Mouse (Mus musculus): Measurements from ENCODE around the gene Atg101. TPM values are rescaled to one million over a fixed set of nuclear protein-coding genes. Genes with fewer than 3 reads are reported as not detected.

The Atg101 gene
- polyA plus RNA-seq, 1 experiment from 2014 or later: 84.6 TPM

DNA sequence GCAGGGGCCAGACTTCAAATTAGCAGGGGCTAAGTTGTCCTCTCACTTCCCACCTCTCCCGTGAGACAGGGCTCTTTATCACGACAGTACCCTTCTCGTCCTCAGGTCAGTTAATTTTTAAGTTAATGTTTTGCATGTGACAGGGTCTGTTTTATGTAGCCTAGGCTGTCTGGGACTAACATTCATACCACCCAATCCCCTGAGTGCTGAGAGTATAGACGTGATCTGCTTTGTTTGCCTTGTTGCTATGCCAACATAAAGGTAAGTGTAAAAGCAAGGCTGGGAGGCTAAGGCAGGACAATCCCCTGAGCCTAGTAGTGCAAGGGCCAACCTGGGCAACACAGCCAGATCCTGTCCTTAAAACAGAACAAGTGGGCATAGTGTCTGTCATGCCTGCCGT, 25.4 kb downstream of the Atg101 start:
- H3K4me3 ChIP-seq: no peak overlapping the region
- 46% methylated on average over 5 of the region's 5 CpGs for WGBS
- no peak overlapping the region for H3K4me2 ChIP-seq
- no peak for ATAC-seq (ENCODE audit: low FRiP score)
- H3K9me3 ChIP-seq: no peaks in the 10 kb centered on the region
- no peaks in the 10 kb centered on the region for H3K27me3 ChIP-seq
- H3K4me1 ChIP-seq (replicated peaks): no peaks in the 10 kb centered on the region
- no peak overlapping the region for H3K27ac ChIP-seq
- H3K9ac ChIP-seq: no peak overlapping the region
- no peaks in the 10 kb centered on the region for H3K36me3 ChIP-seq

DNA sequence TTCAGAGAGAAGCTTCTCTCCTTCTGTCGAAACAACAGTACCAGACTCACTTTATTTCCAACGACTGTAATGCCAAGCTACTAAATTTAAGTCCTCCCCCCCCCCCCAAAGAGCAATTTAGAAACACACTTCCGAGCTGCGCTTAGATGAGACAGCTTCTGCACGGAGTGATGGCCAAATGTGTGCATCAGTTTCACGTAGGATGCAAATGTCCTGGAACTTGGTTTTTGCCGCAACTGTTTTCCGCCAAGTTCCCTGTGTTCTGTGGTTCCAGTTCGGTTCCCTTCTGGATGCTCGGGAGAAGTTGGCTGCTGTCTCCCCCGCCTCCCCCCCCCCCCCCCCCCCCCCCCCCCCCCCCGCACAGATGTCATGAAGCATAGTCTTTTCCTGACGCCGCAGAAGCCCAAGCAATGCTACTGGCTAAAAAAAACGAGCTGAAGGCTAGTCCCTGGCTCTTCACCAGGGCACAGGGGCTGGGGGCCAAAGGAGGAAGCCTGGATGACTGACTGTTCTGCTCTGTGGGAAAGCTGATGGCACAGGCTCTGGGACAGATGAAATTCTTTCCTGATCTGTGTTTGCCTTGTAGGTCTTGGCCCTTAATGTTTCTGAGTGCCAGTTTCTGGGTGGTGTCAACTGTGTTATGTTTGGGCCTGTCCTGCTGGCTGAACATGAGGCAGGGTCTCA, 27.2 kb downstream of the Atg101 start:
- Histone ChIP-seq H3K4me1 (replicated peaks) (peaks cover 8% of the 10 kb centered on the region; the same call in 1 of the 2 replicates), H3K4me2 (no peak overlapping the region), H3K4me3 (no peak overlapping the region), H3K36me3 (no peaks in the 10 kb centered on the region), H3K27ac (no peak overlapping the region), H3K9me3 (no peaks in the 10 kb centered on the region), H3K27me3 (no peaks in the 10 kb centered on the region), H3K9ac (no peak overlapping the region)
- ATAC-seq (ENCODE audit: low FRiP score): no peak
- 68% methylated on average over 12 of the region's 15 CpGs for WGBS

DNA sequence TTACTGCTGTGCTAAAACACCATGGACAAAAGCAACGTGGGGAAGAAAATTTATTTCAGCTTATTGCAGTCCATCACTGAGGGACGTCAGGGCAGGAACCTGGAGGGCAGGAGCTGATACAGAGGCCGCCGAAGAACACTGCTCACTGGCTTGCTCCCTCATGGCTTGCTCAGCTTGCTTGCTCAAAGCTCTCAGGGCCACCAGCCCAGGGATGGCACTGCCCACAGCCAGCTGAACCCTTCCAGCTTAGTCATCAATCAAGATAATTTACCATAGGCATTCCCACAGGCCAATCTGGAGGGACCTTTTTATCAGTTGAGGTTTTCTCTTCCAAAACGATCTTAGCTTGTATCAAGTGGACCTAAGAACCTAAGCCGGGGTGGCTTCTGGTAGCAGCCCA, 27.9 kb downstream of the Atg101 start:
- H3K27me3 ChIP-seq: peaks cover 2% of the 10 kb centered on the region; the same call in 1 of the 2 replicates
- no peak overlapping the region for H3K9ac ChIP-seq
- no peak overlapping the region for H3K4me2 ChIP-seq
- H3K9me3 ChIP-seq: no peaks in the 10 kb centered on the region
- no peak for ATAC-seq (ENCODE audit: low FRiP score)
- peaks cover 10% of the 10 kb centered on the region; the same call in 1 of the 2 replicates for H3K4me1 ChIP-seq (replicated peaks)
- no peaks in the 10 kb centered on the region for H3K36me3 ChIP-seq
- 89% methylated on average over 6 of the region's 6 CpGs for WGBS
- no peak overlapping the region for H3K4me3 ChIP-seq
- no peak overlapping the region for H3K27ac ChIP-seq

DNA sequence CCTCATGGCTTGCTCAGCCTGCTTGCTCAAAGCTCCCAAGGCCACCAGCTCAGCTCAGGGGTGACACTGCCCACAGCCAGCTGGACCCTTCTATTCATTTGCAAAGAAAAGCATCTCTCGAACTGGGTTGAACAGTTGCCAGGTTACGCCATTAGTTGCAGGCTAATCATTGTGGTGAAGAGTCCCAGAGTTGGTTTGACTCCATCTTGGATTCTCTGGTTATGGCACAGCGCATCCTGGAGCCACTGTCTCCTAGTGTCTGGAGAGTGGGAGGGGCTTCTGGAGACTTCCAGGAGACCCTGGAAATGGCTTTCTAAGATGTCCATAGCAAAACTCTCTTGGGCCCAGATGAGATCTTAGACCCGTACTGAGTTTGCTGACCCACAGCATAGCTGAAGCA, 31.3 kb downstream of the Atg101 start:
- WGBS: 76% methylated on average over 4 of the region's 4 CpGs
- Histone ChIP-seq H3K4me1 (replicated peaks) (peaks cover 16% of the 10 kb centered on the region; the same call in 1 of the 2 replicates), H3K9ac (no peak overlapping the region), H3K36me3 (no peaks in the 10 kb centered on the region), H3K27me3 (peaks cover 11% of the 10 kb centered on the region), H3K4me2 (no peak overlapping the region; the same call in 1 of the 2 replicates), H3K27ac (no peak overlapping the region), H3K4me3 (no peak overlapping the region), H3K9me3 (no peaks in the 10 kb centered on the region)
- ATAC-seq (ENCODE audit: low FRiP score): peak; percentile 50

DNA sequence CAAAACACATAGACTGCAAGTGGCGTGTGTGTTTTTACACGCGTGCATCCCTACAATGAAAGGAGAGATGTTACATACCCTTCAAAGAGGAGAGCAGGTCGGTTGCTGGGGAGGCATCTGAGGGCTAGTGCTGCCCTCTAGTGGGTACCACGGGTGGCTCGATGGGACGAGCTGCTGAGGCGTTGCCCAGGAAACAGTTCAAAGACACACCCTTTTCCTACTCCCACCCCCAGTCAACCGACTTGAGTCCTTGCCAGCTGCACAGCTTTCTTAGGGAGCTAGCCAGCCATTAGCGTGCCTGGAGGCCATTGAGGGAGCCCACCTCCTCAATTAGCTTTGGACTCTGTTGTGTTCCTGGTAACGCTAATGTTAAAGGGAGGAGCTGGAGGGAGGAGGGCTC, 31.8 kb downstream of the Atg101 start:
- peaks cover 11% of the 10 kb centered on the region for H3K27me3 ChIP-seq
- no peak overlapping the region for H3K4me3 ChIP-seq
- peaks cover 16% of the 10 kb centered on the region; the same call in 1 of the 2 replicates for H3K4me1 ChIP-seq (replicated peaks)
- H3K36me3 ChIP-seq: no peaks in the 10 kb centered on the region
- no peak overlapping the region for H3K27ac ChIP-seq
- peak; percentile 80 for ATAC-seq (ENCODE audit: low FRiP score)
- peak overlapping the region; percentile 40 for H3K4me2 ChIP-seq
- H3K9me3 ChIP-seq: no peaks in the 10 kb centered on the region
- H3K9ac ChIP-seq: no peak overlapping the region
- 6% methylated on average over 11 of the region's 11 CpGs for WGBS

DNA sequence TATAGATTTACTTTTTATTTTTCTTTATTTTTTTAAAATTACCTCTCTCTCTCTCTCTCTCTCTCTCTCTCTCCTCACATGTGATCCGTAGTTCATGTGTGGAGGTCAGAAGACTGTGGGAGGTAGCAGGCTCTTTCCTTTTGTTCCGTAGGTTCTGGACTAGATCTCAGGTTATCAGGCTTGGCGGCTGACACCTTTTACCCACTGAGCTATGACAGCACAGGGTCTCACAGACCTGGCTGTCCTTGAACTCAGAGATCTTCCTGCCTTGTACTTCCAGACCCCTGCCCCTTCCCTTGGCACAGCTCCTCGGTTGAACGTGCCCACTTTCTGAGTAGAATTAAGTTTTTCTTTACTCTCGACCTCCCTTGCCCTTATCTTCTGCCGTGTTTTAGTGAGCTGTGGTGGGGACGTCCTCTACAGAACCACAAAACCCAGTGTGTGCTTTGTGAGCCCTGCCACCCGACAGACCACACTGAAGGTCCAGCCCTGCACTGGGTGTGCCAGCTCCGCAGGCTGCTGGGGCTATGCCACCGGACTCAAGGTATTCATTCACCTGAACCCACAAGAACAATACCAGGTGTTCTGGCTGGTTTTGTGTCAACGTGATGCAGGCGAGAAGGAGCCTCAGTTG, 32.3 kb downstream of the Atg101 start:
- H3K27ac ChIP-seq: no peak overlapping the region
- peaks cover 16% of the 10 kb centered on the region; the same call in 1 of the 2 replicates for H3K4me1 ChIP-seq (replicated peaks)
- no peak overlapping the region for H3K4me3 ChIP-seq
- no peaks in the 10 kb centered on the region for H3K36me3 ChIP-seq
- H3K9ac ChIP-seq: no peak overlapping the region
- H3K4me2 ChIP-seq: peak overlapping the region; percentile 40; the same call in 1 of the 2 replicates
- peak; percentile 38; the same call in 1 of the 2 replicates for ATAC-seq (ENCODE audit: low FRiP score)
- no peaks in the 10 kb centered on the region for H3K9me3 ChIP-seq
- 73% methylated on average over 13 of the region's 13 CpGs for WGBS
- H3K27me3 ChIP-seq: peaks cover 11% of the 10 kb centered on the region

DNA sequence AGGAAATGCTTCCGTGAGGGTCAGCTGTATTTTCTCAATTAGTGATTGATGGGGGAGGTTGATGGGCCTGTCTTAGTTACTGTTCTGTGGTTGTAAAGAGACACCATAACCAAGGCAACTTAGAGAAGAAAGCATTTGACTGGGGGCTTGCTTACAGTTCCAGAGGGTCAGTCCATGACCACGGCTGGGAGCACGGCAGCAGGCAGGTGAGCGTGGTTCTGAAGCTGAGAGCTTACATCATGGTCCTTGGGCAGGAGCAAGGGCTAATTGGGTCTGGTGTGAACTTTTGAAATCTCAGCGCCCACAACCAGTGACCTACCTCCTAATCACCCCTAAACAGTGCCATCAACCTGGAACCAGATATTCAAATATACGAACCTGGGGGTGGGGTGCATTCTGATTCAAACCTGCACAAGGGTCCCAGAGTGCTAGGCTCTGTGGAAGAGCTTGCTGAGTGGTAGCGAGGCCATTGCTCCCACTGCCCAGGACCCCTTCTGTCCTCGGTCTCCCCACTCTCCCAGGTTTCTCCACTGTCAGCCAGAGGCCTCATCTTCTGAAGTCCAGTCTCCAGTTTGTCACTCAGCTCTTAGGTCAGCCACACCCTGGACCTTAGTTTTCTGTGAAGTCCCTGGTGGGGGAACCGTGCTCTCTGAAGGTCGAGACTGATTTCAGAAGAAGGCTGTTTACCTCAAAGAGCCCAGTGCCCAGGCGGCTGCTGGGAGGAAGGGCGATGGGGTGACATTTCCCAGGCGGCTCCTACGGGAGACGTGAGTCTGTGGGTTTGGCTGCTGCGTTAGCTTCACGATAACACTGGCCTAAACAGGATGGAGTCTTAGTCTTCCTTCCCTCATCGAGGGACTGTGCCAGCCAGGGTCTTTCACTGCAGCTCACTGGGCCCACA, 33.1 kb downstream of the Atg101 start:
- no peaks in the 10 kb centered on the region for H3K9me3 ChIP-seq
- 80% methylated on average over 18 of the region's 18 CpGs for WGBS

DNA sequence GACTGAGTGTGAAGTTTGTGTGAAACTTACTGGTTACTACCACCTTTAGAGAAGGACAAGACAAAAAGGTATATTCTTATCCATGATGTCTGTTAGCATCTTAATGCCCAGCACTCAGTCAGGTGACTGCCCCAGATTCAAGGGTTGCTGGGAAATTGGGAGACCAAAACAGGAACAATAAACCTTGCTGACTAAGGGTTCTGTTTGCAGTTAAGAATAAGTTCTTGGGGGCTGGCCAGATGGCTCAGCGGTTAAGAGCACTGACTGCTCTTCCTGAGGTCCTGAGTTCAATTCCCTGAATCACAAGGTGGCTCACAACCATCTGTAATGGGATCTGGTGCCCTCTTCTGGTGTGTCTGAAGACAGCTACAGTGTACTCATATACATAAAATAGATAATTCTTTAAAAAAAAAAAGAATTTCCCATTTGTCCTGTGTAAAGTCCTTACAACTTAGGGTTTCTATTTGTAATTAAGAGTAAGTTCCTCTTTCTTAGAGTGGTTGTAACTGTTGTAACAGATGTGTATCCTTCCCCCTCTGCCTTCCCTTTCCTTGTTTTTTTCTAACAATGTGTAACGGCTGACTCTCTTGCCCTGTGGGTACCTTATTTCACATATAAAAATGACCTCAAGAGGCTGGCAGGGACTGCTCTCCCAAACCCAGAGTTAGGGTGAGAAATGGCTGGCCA, 33.9 kb downstream of the Atg101 start:
- H3K4me1 ChIP-seq (replicated peaks): peaks cover 16% of the 10 kb centered on the region; the same call in 1 of the 2 replicates
- no peak overlapping the region for H3K4me3 ChIP-seq
- H3K36me3 ChIP-seq: no peaks in the 10 kb centered on the region
- H3K9me3 ChIP-seq: no peaks in the 10 kb centered on the region
- H3K4me2 ChIP-seq: no peak overlapping the region
- 83% methylated on average over 2 of the region's 2 CpGs for WGBS
- peaks cover 18% of the 10 kb centered on the region for H3K27me3 ChIP-seq
- ATAC-seq (ENCODE audit: low FRiP score): no peak
- no peak overlapping the region for H3K27ac ChIP-seq
- H3K9ac ChIP-seq: no peak overlapping the region

More for the DNA sequence above, 33.1 kb downstream of the Atg101 start:
- H3K27ac ChIP-seq: no peak overlapping the region
- no peak overlapping the region for H3K9ac ChIP-seq
- no peaks in the 10 kb centered on the region for H3K36me3 ChIP-seq
- peaks cover 11% of the 10 kb centered on the region for H3K27me3 ChIP-seq
- H3K4me2 ChIP-seq: no peak overlapping the region
- H3K4me1 ChIP-seq (replicated peaks): peaks cover 16% of the 10 kb centered on the region; the same call in 1 of the 2 replicates
- H3K4me3 ChIP-seq: no peak overlapping the region
- no peak for ATAC-seq (ENCODE audit: low FRiP score)

DNA sequence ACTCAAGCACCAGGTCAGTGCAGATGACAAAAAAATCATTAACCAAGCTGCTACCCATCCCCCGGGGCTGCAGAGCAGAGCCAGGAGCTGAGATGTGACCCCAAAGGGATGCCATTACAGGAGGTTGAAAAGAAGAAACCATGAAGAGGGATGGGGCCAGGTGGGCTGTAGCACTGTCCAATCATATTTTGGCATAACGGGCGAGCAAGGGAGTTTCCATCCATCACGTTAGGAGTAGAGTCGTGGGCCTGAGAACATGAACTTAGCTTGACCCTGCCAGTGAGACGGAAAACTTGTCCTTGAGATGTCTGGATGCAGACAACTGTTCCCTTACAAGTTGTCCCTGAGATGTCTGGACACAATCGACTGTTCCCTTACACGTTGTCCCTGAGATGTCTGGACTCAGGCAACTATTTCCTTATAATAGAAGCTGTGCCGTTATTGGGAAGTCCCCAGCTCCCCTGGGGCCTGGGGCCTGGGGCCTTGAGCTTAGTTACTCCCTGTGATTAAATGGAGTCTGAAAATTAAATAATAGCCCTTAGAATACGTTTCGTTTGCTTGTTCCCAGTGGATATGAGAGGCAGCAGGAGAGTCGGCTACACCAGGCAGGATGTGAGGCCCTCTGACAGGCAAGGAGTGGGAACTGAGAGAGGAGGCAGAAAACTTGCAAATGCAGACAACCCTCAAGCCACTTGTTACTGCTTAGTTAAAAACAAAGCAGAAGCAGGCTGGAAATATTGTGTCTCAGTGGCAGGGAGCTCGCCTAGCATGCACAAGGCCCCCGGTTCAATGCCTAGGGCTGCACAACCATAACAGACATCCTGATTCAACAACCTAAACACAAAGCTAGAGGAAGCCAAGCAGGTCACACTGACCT, 35.1 kb downstream of the Atg101 start:
- Histone ChIP-seq H3K36me3 (no peaks in the 10 kb centered on the region), H3K27ac (no peak overlapping the region), H3K4me2 (no peak overlapping the region), H3K9me3 (no peaks in the 10 kb centered on the region), H3K4me3 (no peak overlapping the region), H3K27me3 (peaks cover 19% of the 10 kb centered on the region), H3K9ac (no peak overlapping the region), H3K4me1 (replicated peaks) (peaks cover 16% of the 10 kb centered on the region; the same call in 1 of the 2 replicates)
- 62% methylated on average over 14 of the region's 14 CpGs for WGBS
- ATAC-seq (ENCODE audit: low FRiP score): no peak

DNA sequence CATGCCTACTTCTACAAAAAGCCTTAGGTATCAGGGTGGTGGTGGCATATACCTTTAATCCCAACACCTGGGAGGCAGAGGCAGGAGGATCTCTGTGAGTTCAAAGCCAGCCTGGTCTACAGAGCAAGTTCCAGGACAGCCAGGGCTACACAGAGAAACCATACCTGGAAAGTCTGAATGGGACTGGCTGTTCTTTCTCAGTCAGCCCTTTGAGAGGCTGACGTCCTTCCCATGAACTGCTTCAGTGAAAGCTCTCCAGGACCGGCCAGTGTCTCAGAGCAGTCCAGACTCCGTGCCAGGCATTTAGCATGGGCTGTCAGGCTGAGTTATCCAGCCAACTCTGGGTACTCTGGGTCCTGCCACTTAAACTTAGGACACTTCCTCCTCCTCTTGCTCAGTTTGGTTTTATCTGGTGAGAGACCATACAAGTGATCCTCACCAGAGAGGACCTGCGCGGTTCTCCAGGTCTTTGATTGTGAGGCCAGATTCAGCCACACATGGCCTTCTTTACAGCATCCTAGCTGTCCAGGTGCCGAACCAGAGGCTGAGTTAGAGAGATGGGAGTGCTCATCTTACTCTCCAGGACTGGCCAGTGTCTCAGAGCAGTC, 36.0 kb downstream of the Atg101 start:
- ATAC-seq (ENCODE audit: low FRiP score): no peak
- Histone ChIP-seq H3K9ac (no peak overlapping the region), H3K27ac (no peak overlapping the region), H3K4me2 (no peak overlapping the region), H3K36me3 (no peaks in the 10 kb centered on the region), H3K4me3 (no peak overlapping the region), H3K27me3 (peaks cover 19% of the 10 kb centered on the region), H3K4me1 (replicated peaks) (peaks cover 16% of the 10 kb centered on the region; the same call in 1 of the 2 replicates), H3K9me3 (no peaks in the 10 kb centered on the region)
- 92% methylated on average over 6 of the region's 6 CpGs for WGBS

DNA sequence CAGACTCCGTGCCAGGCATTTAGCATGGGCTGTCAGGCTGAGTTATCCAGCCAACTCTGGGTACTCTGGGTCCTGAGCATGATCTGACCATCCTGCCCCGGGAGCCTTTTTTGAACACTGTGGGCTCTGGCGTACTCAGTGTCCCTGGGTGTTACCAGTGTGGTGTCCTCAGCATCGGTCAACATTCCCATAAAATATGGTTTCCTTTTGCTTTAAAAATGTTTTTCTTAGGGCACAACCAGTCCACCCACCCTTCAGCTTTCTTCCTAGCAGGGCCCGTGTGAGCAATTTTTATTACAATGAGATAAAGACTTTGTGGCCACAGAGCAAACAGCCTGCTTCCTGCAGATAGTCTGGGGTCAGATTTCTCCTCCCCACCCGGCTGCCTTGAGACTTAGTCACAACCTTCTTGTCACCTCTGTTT, 36.6 kb downstream of the Atg101 start:
- no peaks in the 10 kb centered on the region for H3K36me3 ChIP-seq
- WGBS: 71% methylated on average over 6 of the region's 6 CpGs
- H3K9ac ChIP-seq: no peak overlapping the region
- no peak overlapping the region for H3K4me2 ChIP-seq
- H3K4me3 ChIP-seq: no peak overlapping the region
- no peaks in the 10 kb centered on the region for H3K9me3 ChIP-seq
- peaks cover 14% of the 10 kb centered on the region; the same call in 1 of the 2 replicates for H3K4me1 ChIP-seq (replicated peaks)
- H3K27me3 ChIP-seq: peaks cover 19% of the 10 kb centered on the region
- H3K27ac ChIP-seq: no peak overlapping the region
- no peak for ATAC-seq (ENCODE audit: low FRiP score)

Data from hindbrain, embryonic 13.5 days (tissue).